Mouse (Mus musculus): ENCODE results near the gene Sec1. TPM values are rescaled to one million over a fixed set of nuclear protein-coding genes. Genes with fewer than 3 reads are reported as not detected.
A peak's percentile ranks its signal among the peaks of the same experiment; 100 is the strongest.

Gene Sec1
- polyA plus RNA-seq, 1 experiment from 2014 or later: 0.41 TPM

GRCm38 (mm10) chr7:45646671-45647070, 47.5 kb downstream of the Sec1 start:
- H3K4me3 ChIP-seq (ENCODE audit: control insufficient read depth in 1 of 2, insufficient read depth in 1 of 2, low read depth in 1 of 2, low read length in 2 of 2): no peak overlapping the region
- no peak overlapping the region for H3K27ac ChIP-seq (replicated peaks in 1 of 2; ENCODE audit: control insufficient read depth in 1 of 2, insufficient read depth in 1 of 2, low read depth in 2 of 2, low read length in 2 of 2)
- no peak for ATAC-seq (ENCODE audit: insufficient number of reproducible peaks, insufficient read depth, low FRiP score, low read depth)
- H3K4me2 ChIP-seq (ENCODE audit: low read length): no peak overlapping the region
- H3K9me3 ChIP-seq (ENCODE audit: control insufficient read depth, low read length): no peaks in the 10 kb centered on the region
- H3K4me1 ChIP-seq (ENCODE audit: control insufficient read depth in 2 of 2, insufficient read depth in 2 of 2, low read length in 2 of 2): peaks cover 29 to 34% of the 10 kb centered on the region in 2 experiments
- no peaks in the 10 kb centered on the region for H3K36me3 ChIP-seq (ENCODE audit: control insufficient read depth, insufficient read depth, low read length)
- WGBS: 78% methylated on average over 4 of the region's 4 CpGs
- H3K9ac ChIP-seq (ENCODE audit: low read length): no peak overlapping the region
- no peaks in the 10 kb centered on the region for H3K27me3 ChIP-seq (ENCODE audit: control insufficient read depth, insufficient read depth, low read length)

- WGBS: 75% methylated on average over 7 of the region's 7 CpGs
- Histone ChIP-seq H3K4me1 (ENCODE audit: control insufficient read depth in 2 of 2, insufficient read depth in 2 of 2, low read length in 2 of 2) (peaks cover 39 to 45% of the 10 kb centered on the region in 2 experiments), H3K27ac (replicated peaks in 1 of 2; ENCODE audit: control insufficient read depth in 1 of 2, insufficient read depth in 1 of 2, low read depth in 2 of 2, low read length in 2 of 2) (no peak overlapping the region), H3K9ac (ENCODE audit: low read length) (no peak overlapping the region), H3K4me3 (ENCODE audit: control insufficient read depth in 1 of 2, insufficient read depth in 1 of 2, low read depth in 1 of 2, low read length in 2 of 2) (no peak overlapping the region), H3K36me3 (ENCODE audit: control insufficient read depth, insufficient read depth, low read length) (no peaks in the 10 kb centered on the region), H3K4me2 (ENCODE audit: low read length) (no peak overlapping the region), H3K27me3 (ENCODE audit: control insufficient read depth, insufficient read depth, low read length) (no peaks in the 10 kb centered on the region), H3K9me3 (ENCODE audit: control insufficient read depth, low read length) (no peaks in the 10 kb centered on the region)
- no peak for ATAC-seq (ENCODE audit: insufficient number of reproducible peaks, insufficient read depth, low FRiP score, low read depth)
Observed at GRCm38 (mm10) chr7:45645591-45645971, 48.6 kb downstream of the Sec1 start.

DNA sequence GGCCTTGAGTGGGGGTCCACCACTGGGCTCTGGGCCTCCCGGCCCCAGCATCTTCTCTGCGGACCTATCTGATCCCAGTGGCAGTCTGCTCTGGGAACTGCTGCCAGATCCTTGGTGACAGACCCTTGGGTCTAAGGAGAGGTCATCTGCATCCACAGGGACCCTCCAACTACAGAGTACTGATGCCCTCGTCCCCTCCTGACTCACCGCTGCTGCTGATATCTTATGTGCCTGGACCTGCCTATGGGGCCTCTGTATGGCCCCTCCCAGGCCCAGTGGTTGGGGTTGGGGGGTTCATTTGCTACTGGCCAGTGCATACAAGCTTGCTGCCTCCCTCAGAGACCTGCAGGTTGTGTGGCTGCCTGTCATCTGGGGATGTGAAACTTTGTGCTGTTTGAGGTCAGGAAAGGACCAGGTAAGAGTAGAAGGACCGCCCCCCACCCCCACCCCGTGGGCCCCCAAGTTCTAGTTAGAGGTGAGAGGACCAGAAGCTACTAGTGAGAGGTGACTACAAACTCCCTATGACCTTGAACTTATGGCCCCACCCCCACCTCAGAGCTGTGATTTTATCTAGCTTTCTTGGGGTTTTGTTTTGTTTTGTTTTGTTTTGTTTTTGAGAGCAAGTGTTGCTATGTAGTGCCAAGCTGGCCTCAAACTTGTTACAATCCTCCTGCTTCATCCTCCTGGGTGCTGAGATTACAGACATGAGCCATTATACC, 49.2 kb downstream of the Sec1 start:
- WGBS: 76% methylated on average over 6 of the region's 6 CpGs
- ATAC-seq (ENCODE audit: insufficient number of reproducible peaks, insufficient read depth, low FRiP score, low read depth): no peak
- peaks cover 37 to 45% of the 10 kb centered on the region in 2 experiments for H3K4me1 ChIP-seq (ENCODE audit: control insufficient read depth in 2 of 2, insufficient read depth in 2 of 2, low read length in 2 of 2)
- H3K4me3 ChIP-seq (ENCODE audit: control insufficient read depth in 1 of 2, insufficient read depth in 1 of 2, low read depth in 1 of 2, low read length in 2 of 2): no peak overlapping the region
- 0 out of 2 replicates have a peak overlapping the region, but pooled peaks have one; percentile 42 for H3K9ac ChIP-seq (ENCODE audit: low read length)
- no peaks in the 10 kb centered on the region for H3K36me3 ChIP-seq (ENCODE audit: control insufficient read depth, insufficient read depth, low read length)
- no peak overlapping the region for H3K27ac ChIP-seq (replicated peaks in 1 of 2; ENCODE audit: control insufficient read depth in 1 of 2, insufficient read depth in 1 of 2, low read depth in 2 of 2, low read length in 2 of 2)
- no peaks in the 10 kb centered on the region for H3K9me3 ChIP-seq (ENCODE audit: control insufficient read depth, low read length)
- H3K27me3 ChIP-seq (ENCODE audit: control insufficient read depth, insufficient read depth, low read length): no peaks in the 10 kb centered on the region
- peak overlapping the region; percentile 80 for H3K4me2 ChIP-seq (ENCODE audit: low read length)

- Histone ChIP-seq H3K36me3 (ENCODE audit: control insufficient read depth, insufficient read depth, low read length) (no peaks in the 10 kb centered on the region), H3K4me3 (ENCODE audit: control insufficient read depth in 1 of 2, insufficient read depth in 1 of 2, low read depth in 1 of 2, low read length in 2 of 2) (peak overlapping the region; percentile 30 to 44), H3K27me3 (ENCODE audit: control insufficient read depth, insufficient read depth, low read length) (no peaks in the 10 kb centered on the region), H3K27ac (replicated peaks in 1 of 2; ENCODE audit: control insufficient read depth in 1 of 2, insufficient read depth in 1 of 2, low read depth in 2 of 2, low read length in 2 of 2) (peak overlapping the region in 1 of 2 experiments; percentile 82; a peak in 2 of 4 replicates), H3K9ac (ENCODE audit: low read length) (peak overlapping the region; percentile 42), H3K4me1 (ENCODE audit: control insufficient read depth in 2 of 2, insufficient read depth in 2 of 2, low read length in 2 of 2) (peaks cover 36 to 47% of the 10 kb centered on the region in 2 experiments), H3K4me2 (ENCODE audit: low read length) (peak overlapping the region; percentile 80), H3K9me3 (ENCODE audit: control insufficient read depth, low read length) (no peaks in the 10 kb centered on the region)
- ATAC-seq (ENCODE audit: insufficient number of reproducible peaks, insufficient read depth, low FRiP score, low read depth): 0 out of 2 replicates have a peak, but pooled peaks have one; percentile 19
- WGBS: 21% methylated on average over 18 of the region's 18 CpGs
Observed at GRCm38 (mm10) chr7:45644183-45644582, 50.0 kb downstream of the Sec1 start.

DNA sequence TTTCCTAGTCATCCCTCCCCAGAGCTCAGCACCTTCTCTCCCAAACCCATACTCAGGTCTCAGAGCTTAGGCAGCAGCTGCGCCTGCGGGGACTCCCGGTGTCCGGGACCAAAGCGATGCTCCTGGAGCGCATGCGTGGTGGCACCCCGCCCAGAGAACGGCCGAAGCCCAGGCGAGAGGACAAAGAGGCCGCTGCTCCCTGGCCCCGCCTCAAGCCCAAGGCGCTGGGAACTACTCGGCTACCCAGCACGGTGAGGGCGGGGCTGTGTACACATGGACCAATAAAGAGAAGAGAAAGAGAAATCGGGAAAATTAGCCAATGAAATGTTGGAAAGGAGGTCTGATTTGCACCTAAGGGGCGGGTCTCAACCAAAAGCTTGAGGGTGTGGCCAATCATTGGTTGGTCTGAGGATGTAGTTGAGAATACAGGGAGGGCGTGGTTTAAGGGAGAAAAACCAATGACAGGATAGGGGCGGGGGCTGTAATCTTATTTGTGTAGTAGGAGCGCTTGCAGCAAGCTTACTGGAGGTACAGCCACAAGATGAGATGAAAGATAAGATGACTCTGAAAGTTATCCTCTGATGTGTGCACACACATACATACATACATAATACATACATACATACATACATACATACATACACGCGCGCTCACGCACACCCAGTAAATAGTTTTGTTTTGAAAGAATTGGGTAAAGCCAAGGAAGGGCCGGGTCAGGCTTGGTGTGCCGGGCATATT, 50.6 kb downstream of the Sec1 start:
- peak; percentile 81 for ATAC-seq (ENCODE audit: insufficient number of reproducible peaks, insufficient read depth, low FRiP score, low read depth)
- Histone ChIP-seq H3K9me3 (ENCODE audit: control insufficient read depth, low read length) (no peaks in the 10 kb centered on the region), H3K4me1 (ENCODE audit: control insufficient read depth in 2 of 2, insufficient read depth in 2 of 2, low read length in 2 of 2) (peaks cover 39 to 46% of the 10 kb centered on the region in 2 experiments), H3K27me3 (ENCODE audit: control insufficient read depth, insufficient read depth, low read length) (no peaks in the 10 kb centered on the region), H3K9ac (ENCODE audit: low read length) (peak overlapping the region; percentile 84), H3K27ac (replicated peaks in 1 of 2; ENCODE audit: control insufficient read depth in 1 of 2, insufficient read depth in 1 of 2, low read depth in 2 of 2, low read length in 2 of 2) (peak overlapping the region; percentile 70 to 82), H3K4me3 (ENCODE audit: control insufficient read depth in 1 of 2, insufficient read depth in 1 of 2, low read depth in 1 of 2, low read length in 2 of 2) (peak overlapping the region; percentile 44 to 52), H3K36me3 (ENCODE audit: control insufficient read depth, insufficient read depth, low read length) (no peaks in the 10 kb centered on the region; the same call in 1 of the 2 replicates), H3K4me2 (ENCODE audit: low read length) (peak overlapping the region; percentile 80)
- WGBS: 12% methylated on average over 28 of the region's 28 CpGs

- H3K36me3 ChIP-seq (ENCODE audit: control insufficient read depth, insufficient read depth, low read length): peaks cover 7% of the 10 kb centered on the region; the same call in 1 of the 2 replicates
- H3K9ac ChIP-seq (ENCODE audit: low read length): peak overlapping the region; percentile 84
- no peaks in the 10 kb centered on the region for H3K27me3 ChIP-seq (ENCODE audit: control insufficient read depth, insufficient read depth, low read length)
- H3K27ac ChIP-seq (replicated peaks in 1 of 2; ENCODE audit: control insufficient read depth in 1 of 2, insufficient read depth in 1 of 2, low read depth in 2 of 2, low read length in 2 of 2): peak overlapping the region; percentile 70 to 82
- H3K9me3 ChIP-seq (ENCODE audit: control insufficient read depth, low read length): no peaks in the 10 kb centered on the region
- H3K4me2 ChIP-seq (ENCODE audit: low read length): peak overlapping the region; percentile 80
- H3K4me1 ChIP-seq (ENCODE audit: control insufficient read depth in 2 of 2, insufficient read depth in 2 of 2, low read length in 2 of 2): peaks cover 44 to 50% of the 10 kb centered on the region in 2 experiments
- no peak for ATAC-seq (ENCODE audit: insufficient number of reproducible peaks, insufficient read depth, low FRiP score, low read depth)
- H3K4me3 ChIP-seq (ENCODE audit: control insufficient read depth in 1 of 2, insufficient read depth in 1 of 2, low read depth in 1 of 2, low read length in 2 of 2): peak overlapping the region; percentile 44 to 52
- 49% methylated on average over 16 of the region's 16 CpGs for WGBS
Observed at GRCm38 (mm10) chr7:45642503-45643255, 51.5 kb downstream of the Sec1 start.

DNA sequence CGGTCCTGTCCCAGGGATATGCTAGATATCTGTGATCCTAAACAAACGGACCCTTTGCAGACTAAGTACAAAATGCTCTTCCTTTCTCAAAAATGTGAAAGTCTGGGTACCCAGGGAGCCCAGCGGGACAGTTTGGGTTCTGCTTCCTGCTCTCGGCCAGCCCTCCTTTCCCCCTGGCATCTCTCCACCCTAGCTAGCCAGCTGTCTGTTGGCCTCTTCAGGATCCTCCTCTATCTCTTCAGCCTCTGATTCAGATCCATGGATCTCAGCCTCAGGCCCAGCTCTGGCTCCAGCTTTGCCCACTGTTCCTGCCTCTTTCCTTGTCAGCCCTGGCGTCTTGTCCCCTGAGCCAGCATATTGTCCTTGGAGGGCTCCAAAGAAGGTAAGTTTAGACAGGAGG, 52.1 kb downstream of the Sec1 start:
- H3K4me1 ChIP-seq (ENCODE audit: control insufficient read depth in 2 of 2, insufficient read depth in 2 of 2, low read length in 2 of 2): peaks cover 44 to 50% of the 10 kb centered on the region in 2 experiments
- no peaks in the 10 kb centered on the region for H3K9me3 ChIP-seq (ENCODE audit: control insufficient read depth, low read length)
- peak overlapping the region; percentile 56 for H3K9ac ChIP-seq (ENCODE audit: low read length)
- peak overlapping the region in 1 of 2 experiments; percentile 61; a peak in 1 of 4 replicates for H3K27ac ChIP-seq (replicated peaks in 1 of 2; ENCODE audit: control insufficient read depth in 1 of 2, insufficient read depth in 1 of 2, low read depth in 2 of 2, low read length in 2 of 2)
- no peak for ATAC-seq (ENCODE audit: insufficient number of reproducible peaks, insufficient read depth, low FRiP score, low read depth)
- H3K36me3 ChIP-seq (ENCODE audit: control insufficient read depth, insufficient read depth, low read length): peaks cover 13% of the 10 kb centered on the region; the same call in 1 of the 2 replicates
- peak overlapping the region; percentile 80 for H3K4me2 ChIP-seq (ENCODE audit: low read length)
- H3K4me3 ChIP-seq (ENCODE audit: control insufficient read depth in 1 of 2, insufficient read depth in 1 of 2, low read depth in 1 of 2, low read length in 2 of 2): no peak overlapping the region; a peak in 1 of 4 replicates
- WGBS: 53% methylated on average over 5 of the region's 5 CpGs
- no peaks in the 10 kb centered on the region for H3K27me3 ChIP-seq (ENCODE audit: control insufficient read depth, insufficient read depth, low read length)

Measured in heart, embryonic 14.5 days (tissue).